Mouse (Mus musculus) 3T3-L1 (cell line): ENCODE data around the gene Pltp.

Experiments
- DNase-seq: peaks from one replicate; pipeline ENCODE4 v3.0.0-alpha.2; 2015; ENCODE audit warnings: low read depth, low spot score

Pltp gene

DNA sequence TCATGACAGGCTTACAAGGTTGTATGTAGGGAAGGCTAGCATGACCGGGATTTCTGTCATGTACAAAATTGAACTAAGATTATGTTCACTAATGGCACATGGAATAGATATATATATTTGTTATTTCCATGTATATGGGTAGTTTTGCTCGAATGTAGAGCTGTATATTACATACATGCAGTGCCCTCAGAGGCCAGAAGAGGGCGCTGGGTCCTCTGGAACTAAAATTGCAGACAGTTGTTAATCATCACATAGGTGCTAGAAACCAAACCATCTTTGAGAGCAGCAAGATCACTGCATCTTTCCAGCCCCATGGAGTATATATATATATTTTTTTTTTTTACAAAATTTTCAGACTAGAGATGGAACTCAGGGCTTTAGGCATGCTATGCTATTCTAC lies 11.7 kb downstream of the Pltp start:
- peak; percentile 36 for DNase-seq

DNA sequence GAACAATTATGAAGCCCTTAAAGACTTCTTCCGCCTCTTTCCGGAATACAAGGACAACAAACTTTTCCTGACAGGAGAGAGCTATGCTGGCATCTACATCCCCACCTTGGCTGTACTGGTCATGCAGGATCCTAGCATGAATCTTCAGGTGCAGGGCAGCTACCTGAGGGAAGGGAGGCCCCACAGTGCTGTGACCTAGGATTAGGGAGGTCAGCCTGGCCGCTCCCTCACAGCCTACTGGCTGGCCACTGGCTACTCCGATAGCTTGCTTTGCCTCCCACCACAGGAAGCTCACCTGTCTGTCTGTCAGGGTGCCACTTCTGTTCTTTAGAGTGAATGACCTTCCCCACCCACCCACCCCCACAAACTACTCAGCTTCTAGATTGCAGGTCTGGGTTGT lies 22.3 kb downstream of the Pltp start:
- no peak for DNase-seq

DNA sequence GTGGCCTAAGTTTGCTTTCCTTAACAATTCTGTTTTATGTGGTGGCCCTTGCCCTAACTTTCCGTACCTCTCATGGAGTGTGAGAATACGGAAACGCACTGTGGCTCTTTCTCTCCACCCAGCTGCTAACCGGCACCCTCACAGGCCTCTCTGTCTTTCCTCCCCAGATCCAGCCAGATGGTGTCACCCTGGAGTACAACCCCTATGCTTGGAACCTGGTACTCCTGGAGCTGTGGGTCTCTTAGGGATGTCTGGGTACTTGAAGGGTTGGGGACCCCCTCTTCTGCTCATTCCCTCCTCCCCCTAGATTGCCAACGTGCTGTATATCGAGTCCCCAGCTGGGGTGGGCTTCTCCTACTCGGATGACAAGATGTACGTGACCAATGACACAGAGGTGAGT lies 23.0 kb downstream of the Pltp start:
- peak; percentile 72 for DNase-seq

DNA sequence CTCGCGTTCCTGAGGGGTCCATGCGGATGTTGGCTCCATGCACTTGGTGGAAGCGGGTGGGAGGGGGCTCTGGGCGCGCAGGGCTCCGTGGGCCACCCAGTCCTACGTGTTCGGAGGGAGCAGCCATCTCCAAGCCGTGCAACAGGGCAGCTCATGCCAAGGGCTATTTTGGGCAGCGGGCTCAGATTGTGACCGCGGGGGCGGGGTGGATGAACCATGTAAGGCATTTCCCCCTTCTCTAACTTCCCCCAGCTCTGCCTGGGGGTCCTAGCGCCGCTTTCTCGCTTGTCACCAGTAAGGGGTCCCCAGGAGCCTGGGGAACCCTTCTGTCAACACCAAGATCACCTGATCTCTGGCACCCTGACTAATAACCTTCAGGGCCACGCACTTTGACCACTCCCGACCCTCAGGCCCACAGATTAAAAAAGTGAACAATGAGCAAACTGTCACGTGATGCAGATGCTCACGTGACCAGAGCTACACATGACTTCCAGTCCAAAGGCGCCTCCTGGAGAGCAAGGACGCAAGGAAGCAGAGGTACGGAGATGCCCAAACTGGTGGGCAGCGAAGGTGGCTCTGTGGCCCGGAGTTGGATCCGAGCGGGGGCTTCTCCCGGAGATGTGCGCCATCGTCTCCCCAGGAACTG lies 24.1 kb downstream of the Pltp start, which contains the start of gene Neurl2:
Gene Neurl2 (minus strand): TSS at position 143 of the 646 bp plus-strand sequence.
- DNase-seq = peak; percentile 98

DNA sequence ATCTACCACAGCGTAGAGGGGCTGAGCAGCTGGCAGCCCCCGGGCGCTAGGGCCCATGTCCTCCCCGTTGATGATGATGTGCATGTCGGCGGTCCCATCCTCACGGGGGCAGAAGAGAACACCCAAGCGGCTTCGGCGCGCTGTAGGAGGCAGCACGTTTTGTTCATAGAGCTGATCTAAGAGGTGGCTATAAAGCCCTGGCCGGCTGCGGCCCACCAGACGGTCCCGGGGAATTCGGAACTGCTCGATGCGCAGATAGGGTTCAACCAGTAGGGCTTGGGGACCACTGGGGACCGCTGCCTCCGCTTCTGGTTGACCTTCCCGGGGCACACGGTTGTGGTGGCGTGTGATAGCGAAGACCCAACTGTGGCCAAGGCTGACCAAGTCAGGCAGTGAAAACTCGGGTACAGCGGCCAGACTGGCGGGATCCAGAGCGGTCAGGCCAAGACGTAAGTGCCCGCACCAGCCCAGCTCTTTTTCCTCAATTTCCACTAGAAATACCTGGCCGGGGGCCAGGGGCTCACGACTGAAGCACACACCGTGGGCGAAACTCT lies 24.7 kb downstream of the Pltp start, which contains the start of gene Ctsa:
Gene Ctsa (plus strand): TSS at position 126 of the 554 bp plus-strand sequence.
- DNase-seq = peak; percentile 90

DNA sequence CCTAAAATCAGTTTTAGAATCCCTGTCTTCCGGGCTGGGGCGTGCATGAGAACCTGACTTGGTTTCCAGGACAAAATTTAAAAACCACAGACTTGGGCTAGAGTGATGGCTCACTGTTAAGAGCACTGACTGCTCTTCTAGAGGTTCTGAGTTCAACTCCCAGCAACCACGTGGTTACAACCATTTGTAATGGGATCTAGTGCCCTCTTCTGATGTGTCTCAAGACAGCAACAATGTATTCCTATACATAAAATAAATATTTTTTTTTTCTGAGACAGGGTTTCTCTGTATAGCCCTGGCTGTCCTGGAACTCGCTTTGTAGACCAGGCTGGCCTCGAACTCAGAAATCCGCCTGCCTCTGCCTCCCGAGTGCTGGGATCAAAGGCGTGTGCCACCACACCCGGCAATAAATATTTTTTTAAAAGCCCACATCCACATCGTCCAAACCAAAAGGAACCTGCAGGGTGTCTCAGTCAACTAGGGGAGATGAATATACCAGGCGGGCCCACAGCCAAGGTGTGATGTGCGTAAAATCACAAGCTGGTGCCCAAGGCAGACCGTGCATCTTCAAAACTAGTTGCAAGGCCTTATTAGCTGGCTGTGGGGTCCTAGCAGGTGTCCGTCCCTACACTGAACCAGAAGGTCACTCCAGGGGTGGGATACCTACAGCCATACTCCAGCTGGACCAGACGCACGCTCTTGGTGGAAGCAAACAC lies 25.3 kb downstream of the Pltp start:
- DNase-seq = peak; percentile 55

DNA sequence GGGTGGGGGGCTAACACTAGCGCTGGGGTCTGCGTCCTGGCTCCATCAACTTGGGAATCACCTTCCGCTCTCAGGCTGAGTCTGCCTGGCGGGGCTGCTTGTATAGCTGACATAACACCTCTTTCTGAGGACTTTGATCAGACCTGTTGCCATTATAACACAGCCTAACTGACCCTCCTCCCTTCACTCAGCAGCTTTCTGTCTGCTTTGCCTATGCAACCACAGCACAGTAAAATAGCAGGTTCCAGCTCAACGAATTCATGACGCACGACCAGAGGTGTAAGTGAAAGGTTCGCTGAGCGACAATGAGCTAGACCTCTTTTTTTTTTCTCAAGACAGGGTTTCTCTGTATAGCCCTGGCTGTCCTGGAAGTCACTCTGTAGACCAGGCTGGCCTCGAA lies 26.5 kb downstream of the Pltp start:
- no peak for DNase-seq

DNA sequence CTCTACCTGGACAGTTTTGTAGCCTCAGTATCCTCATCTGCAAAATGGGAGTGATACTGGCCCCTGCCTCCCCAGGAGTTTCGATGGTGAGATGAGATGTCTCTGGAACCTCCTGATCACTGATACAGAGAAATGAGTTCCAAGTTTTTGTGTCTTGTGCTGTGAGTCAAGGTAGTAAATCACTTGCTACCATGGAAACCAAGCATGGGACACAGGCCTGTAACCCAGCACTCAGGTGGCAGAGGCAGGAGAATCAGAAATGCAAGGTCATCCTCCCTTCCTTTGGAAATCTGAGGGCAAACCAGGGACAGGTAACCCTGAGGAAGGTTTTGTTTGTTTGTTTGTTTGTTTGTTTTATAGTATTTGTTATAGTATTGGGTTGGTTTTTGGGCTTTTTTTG lies 28.4 kb downstream of the Pltp start:
- DNase-seq = peak; percentile 44

DNA sequence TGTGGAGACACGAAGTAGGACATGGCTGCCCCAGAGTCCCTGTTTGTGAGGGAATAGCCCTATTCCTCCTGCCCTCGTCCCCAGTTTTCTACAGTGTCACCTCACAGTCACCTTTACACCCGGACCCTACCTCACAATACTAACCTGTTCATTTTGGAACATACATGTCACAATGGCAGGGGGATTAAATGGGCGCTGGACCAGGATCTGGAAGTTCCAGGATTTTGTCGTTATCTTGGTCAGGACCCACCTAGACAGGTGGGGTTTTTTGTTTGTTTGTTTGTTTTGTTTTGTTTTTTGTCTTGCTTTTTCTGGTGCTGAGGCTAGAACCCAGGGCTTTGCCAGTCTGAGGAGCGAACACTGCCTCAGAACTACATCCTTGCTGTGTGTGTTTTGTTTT lies 29.1 kb downstream of the Pltp start, which contains the start of gene Spata25:
Gene Spata25 (minus strand): TSS at position 101 of the 400 bp plus-strand sequence.
- no peak for DNase-seq

DNA sequence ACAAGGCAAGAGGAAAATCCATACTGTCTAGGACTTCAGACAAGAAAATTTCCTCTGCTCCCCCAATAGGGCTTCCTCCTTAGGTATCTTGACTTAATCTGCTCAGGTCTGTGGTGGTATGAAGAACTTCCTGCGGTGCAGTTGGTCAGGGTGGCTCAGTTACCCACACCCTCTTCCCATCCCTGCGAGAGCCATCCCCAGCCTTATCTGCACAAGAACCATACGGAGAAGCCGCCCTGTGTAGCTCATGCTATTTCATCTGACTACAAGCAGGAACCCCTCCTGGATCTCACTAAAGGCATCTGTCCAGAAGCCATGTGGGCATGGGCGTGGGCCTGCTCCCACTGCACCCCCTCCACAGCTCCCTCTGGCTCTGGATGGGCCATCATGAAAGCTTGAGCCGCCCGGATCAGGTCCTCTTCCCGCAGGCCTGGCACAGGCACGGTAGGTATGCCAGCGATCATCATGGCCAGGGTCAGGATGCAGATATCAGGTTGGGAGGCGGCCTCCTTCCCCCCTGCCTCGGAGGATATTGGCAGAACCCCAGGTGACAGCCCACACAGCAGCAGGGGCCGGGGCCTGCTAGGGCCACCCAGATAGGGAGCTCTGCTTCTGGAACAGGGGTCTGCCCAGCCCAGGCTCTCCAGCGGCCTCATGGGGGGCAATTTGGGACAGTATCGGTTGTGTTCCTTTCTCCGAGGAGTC lies 30.2 kb downstream of the Pltp start:
- no peak for DNase-seq

DNA sequence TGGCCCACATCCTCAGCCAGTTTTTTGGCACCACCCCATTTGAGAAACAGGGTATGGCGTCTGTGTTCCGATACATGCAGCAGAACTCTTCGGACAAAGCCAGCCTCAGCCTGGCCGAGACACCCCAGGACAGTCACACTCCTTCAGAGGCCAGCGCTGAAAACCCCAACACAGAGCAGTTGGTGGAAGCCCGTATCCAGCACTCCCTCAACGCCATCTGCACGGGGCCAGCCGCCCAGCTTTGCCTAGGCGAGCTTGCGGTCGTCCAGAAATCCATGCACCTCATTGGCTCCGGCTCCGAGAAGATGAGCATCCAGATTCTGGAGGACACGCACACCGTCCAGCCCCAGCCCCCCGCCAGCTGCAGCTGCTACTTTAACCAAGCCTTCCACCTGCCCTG lies 32.0 kb downstream of the Pltp start:
- DNase-seq = no peak

DNA sequence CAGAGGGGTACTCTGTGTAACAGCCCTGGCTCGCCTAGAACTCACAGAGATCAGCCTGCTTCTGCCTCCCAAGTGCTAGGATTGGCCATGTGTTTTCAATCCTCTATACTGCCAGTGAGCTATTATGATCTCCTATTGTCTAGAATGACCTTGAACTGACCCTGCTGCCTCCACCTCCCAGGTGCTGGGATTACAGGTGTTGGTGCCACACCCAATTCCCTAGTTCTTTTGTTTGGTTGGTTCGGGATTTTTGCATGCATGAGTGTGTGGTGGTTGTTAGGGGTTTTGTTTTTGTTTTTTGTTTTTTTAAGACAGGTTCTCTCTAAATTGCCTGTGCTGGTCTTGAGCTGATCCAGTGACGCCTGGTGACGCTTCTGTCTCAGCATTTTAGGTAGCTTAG lies 33.5 kb downstream of the Pltp start:
- no peak for DNase-seq

DNA sequence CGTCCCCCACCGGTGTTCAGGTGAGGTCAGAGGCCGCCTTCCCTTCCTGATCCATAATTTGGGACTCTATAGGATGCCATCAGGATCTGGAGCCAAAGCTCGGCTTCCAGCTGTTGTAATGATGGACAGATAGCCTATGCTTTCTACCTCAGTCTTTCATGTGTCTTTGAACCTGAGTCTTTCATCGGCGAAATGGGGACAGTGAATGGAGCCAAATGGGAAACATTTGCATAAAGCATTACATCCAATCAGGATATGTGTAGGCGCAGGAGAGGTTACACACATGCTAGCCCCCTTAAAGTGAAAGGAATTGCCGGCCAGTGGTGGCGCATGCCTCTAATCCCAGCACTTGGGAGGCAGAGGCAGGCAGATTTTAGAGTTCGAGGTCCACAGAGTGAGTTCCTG lies 34.3 kb downstream of the Pltp start:
- DNase-seq = peak; percentile 81

DNA sequence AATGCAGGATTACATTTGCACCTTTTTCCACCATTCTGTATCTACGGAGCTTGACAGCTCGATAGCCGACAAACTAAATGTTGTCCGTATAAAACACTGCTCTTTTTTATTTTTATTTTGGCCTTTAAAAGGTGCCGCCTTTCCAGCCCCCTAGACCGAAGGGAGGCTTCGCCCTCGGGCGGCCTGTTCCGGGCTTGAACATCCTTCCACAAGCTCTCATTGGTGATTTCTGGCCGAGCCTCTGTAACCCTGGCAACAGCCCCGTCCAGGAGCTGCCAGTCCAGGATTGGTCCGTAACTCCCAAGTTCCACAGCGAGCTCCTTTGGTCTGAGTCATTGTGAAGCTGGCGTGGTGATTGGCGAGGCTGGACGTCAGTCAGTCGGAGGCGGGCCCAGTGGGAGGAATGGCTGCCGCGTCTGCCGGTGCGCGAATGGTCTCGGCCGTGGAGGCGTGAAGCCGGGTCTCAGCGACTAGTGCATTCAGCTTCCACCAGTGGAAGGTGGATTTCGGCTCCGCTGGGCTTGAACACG lies 34.8 kb downstream of the Pltp start, which contains the start of gene Zswim1:
Gene Zswim1 (plus strand): TSS at position 51 of the 530 bp plus-strand sequence.
- peak; percentile 100 for DNase-seq

DNA sequence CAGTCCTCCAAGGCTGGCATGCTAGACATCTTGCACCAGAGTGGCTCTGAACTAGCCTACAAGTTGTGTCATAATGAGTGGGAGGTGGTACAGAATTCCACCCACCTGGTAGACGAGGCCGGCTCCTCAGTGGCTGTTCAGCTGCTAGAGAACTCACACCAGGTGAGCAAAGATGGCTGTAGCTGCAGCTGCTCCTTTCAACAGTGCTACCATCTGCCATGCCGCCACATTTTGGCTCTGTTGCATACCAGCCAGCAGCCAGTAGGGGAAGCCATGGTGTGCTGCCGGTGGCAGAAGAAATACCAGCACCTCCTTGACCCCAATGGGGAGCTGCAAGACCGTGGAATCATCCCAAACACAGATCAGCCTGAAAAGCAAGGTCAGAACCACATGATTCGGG lies 36.5 kb downstream of the Pltp start:
- DNase-seq = no peak

DNA sequence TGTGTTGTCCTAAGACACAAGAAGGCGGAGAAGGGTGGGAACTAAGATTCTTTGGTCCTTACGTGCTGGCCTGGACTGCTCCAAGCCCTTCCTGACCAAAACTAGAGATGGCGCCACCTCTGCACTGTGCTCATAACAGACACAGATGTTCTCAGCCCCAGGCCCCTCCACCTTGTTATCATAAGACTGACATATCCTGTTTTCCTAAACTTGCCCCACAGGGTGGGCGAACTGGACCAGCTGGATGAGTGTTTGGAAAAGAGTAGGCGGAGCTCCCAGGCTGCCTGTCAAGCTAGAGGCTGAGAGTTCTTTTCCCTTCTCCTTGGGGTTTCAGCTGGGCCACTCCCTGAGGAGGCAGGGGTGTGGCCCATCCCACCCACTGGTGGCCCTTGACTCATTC lies 39.8 kb downstream of the Pltp start:
- peak; percentile 55 for DNase-seq

DNA sequence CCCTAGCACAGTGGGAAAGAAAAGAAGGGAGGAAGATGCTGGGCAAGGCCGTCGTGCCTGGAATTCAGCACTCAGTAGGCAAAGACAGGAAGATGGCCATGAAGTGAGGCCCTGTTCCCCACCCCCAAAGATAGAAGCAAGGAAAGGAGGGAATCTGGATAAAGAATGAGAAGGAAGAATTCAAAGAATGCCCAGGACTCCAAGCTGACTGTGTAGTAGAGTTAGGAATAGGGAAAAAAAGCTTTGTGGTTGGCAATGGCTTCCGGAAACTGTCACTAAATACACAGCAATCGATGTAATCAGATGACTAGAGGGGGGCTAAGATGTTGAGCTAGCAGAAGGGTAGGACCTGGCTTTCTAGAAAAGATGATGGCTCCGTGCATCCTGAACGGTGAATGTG lies 40.3 kb downstream of the Pltp start:
- DNase-seq = peak; percentile 32

DNA sequence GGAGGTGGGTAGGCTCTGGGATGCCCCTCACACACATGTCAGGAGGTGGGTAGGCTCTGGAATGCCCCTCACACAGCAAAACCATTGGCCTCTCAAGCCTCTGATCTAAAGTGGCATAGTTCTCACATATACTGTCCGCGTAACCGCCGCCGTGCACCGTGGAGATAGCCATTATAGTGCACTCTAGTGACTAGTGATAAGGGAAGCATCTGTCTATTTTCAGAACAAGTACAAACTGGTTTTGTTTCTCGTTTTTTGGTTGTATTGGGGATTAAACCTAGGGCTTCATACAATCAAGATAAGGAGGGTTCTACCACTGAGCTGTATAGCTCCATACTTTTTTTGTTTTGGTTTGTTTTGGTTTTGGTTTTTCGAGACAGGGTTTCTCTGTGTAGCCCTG lies 41.7 kb downstream of the Pltp start:
- no peak for DNase-seq

DNA sequence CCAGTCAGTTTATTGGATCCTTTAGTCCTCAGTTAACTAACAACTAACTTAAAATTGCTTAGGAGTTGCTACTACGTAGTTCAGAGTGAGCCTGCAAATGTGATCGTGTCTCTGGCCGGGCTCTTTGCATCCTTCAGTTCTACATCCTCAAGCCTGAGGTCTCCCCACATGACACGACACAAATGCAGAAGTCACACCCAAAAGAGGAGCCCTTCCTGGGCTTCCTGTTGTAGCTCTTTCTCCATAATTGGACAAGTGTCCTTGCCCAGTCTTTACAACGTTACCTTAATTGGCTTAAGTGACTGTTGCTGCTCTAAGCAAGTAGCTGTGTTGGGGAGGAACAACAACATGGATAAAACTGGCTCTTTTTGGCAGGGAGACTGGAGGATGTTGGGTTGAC lies 42.2 kb downstream of the Pltp start:
- no peak for DNase-seq

DNA sequence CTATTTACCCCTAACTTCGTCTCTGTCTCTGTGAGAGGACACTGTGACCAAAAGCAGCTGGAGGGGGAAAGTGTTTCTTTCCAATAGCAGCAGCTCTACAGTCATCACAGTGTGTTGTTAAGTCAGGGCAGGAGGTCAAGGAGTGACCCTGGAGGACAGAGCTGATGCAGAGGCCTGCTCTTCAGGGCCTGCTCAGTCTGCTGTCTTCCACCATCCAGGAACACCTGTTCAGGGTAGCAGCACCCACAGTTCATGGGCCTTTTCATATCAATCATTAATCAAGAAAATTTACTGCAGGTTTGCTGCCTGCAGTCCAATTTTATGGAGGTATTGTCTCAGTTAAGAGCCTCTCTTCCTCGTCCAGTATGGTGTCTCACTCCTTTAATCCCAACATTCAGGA lies 44.0 kb downstream of the Pltp start:
- no peak for DNase-seq

DNA sequence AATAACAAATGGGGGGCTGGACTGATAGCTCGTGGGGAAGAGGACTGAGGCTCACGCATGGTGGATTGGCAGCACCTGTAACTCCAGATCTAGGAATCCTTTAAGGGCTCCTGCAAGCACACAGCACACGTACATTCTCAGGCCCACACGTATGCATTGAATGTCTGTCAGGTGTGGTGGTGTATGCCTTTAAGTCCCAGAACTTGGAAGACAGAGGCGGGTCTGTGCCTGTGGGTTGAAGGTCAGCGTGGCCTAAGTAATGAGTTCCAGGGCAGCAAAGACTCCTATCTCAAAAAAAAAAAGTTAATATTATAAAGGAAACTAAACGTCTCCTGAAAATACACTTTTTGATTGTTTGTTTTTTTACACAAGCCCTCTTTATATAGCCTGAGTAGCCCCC lies 50.9 kb downstream of the Pltp start:
- DNase-seq = no peak

DNA sequence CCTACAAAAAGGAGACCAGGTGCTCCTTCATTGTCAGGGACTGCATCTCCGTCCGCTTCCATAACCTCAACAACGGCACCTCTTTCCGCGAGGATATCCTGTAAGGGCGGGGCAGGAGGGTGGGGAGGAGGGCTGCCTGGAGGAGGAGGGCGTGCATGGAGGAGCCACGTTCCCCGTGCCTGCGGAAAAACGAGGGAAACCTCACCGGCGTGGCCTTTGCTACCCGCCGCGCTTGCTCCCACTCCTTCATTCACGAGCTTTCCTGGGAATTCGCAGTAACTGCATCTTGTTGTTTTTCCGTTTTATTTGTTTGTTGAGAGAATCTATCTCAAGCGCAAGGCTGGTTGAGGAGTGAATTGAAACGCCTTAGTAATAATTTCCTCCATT lies 52.2 kb downstream of the Pltp start:
- DNase-seq = no peak
